Mouse (Mus musculus): ENCODE results near the gene Nav2. TPM values are rescaled to one million over a fixed set of nuclear protein-coding genes. Genes with fewer than 3 reads are reported as not detected.

The Nav2 gene
- polyA plus RNA-seq, 1 experiment, result 30.3 TPM

GRCm38 (mm10) chr7:49359120-49359519, 450.6 kb downstream of the Nav2 start:
- no peak for DNase-seq (ENCODE audit: low read depth)

GRCm38 (mm10) chr7:49360597-49360996, 452.1 kb downstream of the Nav2 start:
- DNase-seq (ENCODE audit: low read depth), result no peak

- DNase-seq (ENCODE audit: low read depth), result no peak
Observed at GRCm38 (mm10) chr7:49361465-49362090, 453.1 kb downstream of the Nav2 start.

GRCm38 (mm10) chr7:49364486-49365162, 456.1 kb downstream of the Nav2 start:
- no peak for DNase-seq (ENCODE audit: low read depth)

- DNase-seq (ENCODE audit: low read depth), result no peak
Observed at GRCm38 (mm10) chr7:49368590-49368989, 460.1 kb downstream of the Nav2 start.

GRCm38 (mm10) chr7:49369006-49369405, 460.5 kb downstream of the Nav2 start:
- DNase-seq (ENCODE audit: low read depth), result no peak

GRCm38 (mm10) chr7:49369809-49370473, 461.4 kb downstream of the Nav2 start:
- no peak for DNase-seq (ENCODE audit: low read depth)

GRCm38 (mm10) chr7:49371345-49371744, 462.8 kb downstream of the Nav2 start:
- no peak for DNase-seq (ENCODE audit: low read depth)

- no peak for DNase-seq (ENCODE audit: low read depth)
Observed at GRCm38 (mm10) chr7:49371972-49372371, 463.5 kb downstream of the Nav2 start.

- no peak for DNase-seq (ENCODE audit: low read depth)
Observed at GRCm38 (mm10) chr7:49373173-49373572, 464.7 kb downstream of the Nav2 start.

- DNase-seq (ENCODE audit: low read depth), result no peak
Observed at GRCm38 (mm10) chr7:49373661-49374060, 465.1 kb downstream of the Nav2 start.

GRCm38 (mm10) chr7:49375499-49375974, 467.0 kb downstream of the Nav2 start:
- no peak for DNase-seq (ENCODE audit: low read depth)

GRCm38 (mm10) chr7:49378608-49379007, 470.1 kb downstream of the Nav2 start:
- no peak for DNase-seq (ENCODE audit: low read depth)

- no peak for DNase-seq (ENCODE audit: low read depth)
Observed at GRCm38 (mm10) chr7:49380940-49381339, 472.4 kb downstream of the Nav2 start.

GRCm38 (mm10) chr7:49382884-49383283, 474.4 kb downstream of the Nav2 start:
- no peak for DNase-seq (ENCODE audit: low read depth)

GRCm38 (mm10) chr7:49388137-49388536, 479.6 kb downstream of the Nav2 start:
- no peak for DNase-seq (ENCODE audit: low read depth)

- no peak for DNase-seq (ENCODE audit: low read depth)
Observed at GRCm38 (mm10) chr7:49390312-49390711, 481.8 kb downstream of the Nav2 start.

- no peak for DNase-seq (ENCODE audit: low read depth)
Observed at GRCm38 (mm10) chr7:49390829-49391228, 482.3 kb downstream of the Nav2 start.

- no peak for DNase-seq (ENCODE audit: low read depth)
Observed at GRCm38 (mm10) chr7:49392180-49392579, 483.7 kb downstream of the Nav2 start.

GRCm38 (mm10) chr7:49392834-49393233, 484.3 kb downstream of the Nav2 start:
- no peak for DNase-seq (ENCODE audit: low read depth)

GRCm38 (mm10) chr7:49393857-49394256, 485.3 kb downstream of the Nav2 start:
- DNase-seq (ENCODE audit: low read depth), result no peak

- no peak for DNase-seq (ENCODE audit: low read depth)
Observed at GRCm38 (mm10) chr7:49396202-49396601, 487.7 kb downstream of the Nav2 start.

GRCm38 (mm10) chr7:49397441-49398003, 489.0 kb downstream of the Nav2 start:
- DNase-seq (ENCODE audit: low read depth), result no peak
